Comparison of ENCODE assay signal across 20 mouse cellular contexts in the genomic region with DNA sequence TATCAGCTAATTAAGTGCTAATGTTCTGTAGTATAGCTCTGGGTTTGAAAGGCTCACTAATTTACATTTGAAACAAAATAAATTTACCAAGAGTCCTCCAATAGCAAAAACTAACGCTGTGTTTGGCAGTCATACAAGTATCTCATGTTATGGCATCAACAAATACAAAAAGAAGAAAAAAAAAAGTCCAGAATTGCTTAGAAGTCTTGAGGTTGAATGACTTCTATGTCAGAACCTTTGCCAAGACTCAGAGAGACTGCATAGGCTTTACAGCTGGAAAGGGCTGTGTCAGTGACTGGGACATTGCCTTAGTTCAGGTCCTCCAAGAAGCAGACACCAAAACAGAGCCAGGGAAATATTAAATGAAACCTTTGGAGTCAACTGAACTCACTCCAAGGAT. TPM values are rescaled to one million over a fixed set of nuclear protein-coding genes. Genes with fewer than 3 reads are reported as not detected.
"Had no signal": no experiment of that assay in that cellular context is flagged by ENCODE, and none has a peak within 500 bp of the region (broad histone marks: within the 10 kb centered on the region; RNA-seq: fewer than 3 reads in every experiment).

No protein-coding gene starts in this region.

- H3K36me3 ChIP-seq: limb, embryonic 15.5 days; liver, embryonic 12.5 days; midbrain, embryonic 13.5 days; midbrain, embryonic 15.5 days; neural tube, embryonic 13.5 days; neural tube, embryonic 15.5 days had no signal

- H3K27ac ChIP-seq: limb, embryonic 15.5 days; liver, embryonic 12.5 days; liver, embryonic 14.5 days; midbrain, embryonic 13.5 days; midbrain, embryonic 15.5 days; neural tube, embryonic 13.5 days; neural tube, embryonic 15.5 days had no signal

- H3K9me3 ChIP-seq: limb, embryonic 15.5 days; liver, embryonic 12.5 days; midbrain, embryonic 13.5 days; midbrain, embryonic 15.5 days; neural tube, embryonic 13.5 days; neural tube, embryonic 15.5 days had no signal

- H3K4me2 ChIP-seq: limb, embryonic 15.5 days; liver, embryonic 12.5 days; midbrain, embryonic 11.5 days; midbrain, embryonic 13.5 days; midbrain, embryonic 15.5 days; neural tube, embryonic 13.5 days; neural tube, embryonic 15.5 days had no signal

- DNase-seq: lung, adult 2 months; lung, postnatal 4 days; retina, postnatal 1 day; right cerebral cortex, adult 18-20 months; right cerebral cortex, postnatal 25 days; right cerebral cortex, postnatal 4 days; spleen, adult 18-20 months; thymus, adult 18-20 months; thymus, postnatal 14 days; thymus, postnatal 36 days had no signal

- H3K4me3 ChIP-seq: limb, embryonic 15.5 days; liver, embryonic 12.5 days; midbrain, embryonic 13.5 days; midbrain, embryonic 15.5 days; myocyte; neural tube, embryonic 13.5 days; neural tube, embryonic 15.5 days had no signal

- ATAC-seq: liver, embryonic 12.5 days; midbrain, embryonic 13.5 days; midbrain, embryonic 15.5 days had no signal

- H3K27me3 ChIP-seq: limb, embryonic 15.5 days; liver, embryonic 12.5 days; midbrain, embryonic 13.5 days; midbrain, embryonic 15.5 days; neural tube, embryonic 13.5 days; neural tube, embryonic 15.5 days had no signal

- H3K9ac ChIP-seq: limb, embryonic 15.5 days; liver, embryonic 12.5 days; liver, embryonic 14.5 days; midbrain, embryonic 13.5 days; midbrain, embryonic 15.5 days; neural tube, embryonic 13.5 days; neural tube, embryonic 15.5 days had no signal

RNA-seq across cellular contexts. Expression of gene Lrp4, which starts 17.4 kb away (rescaled TPM):
- total RNA-seq: megakaryocyte-erythroid progenitor cell, adult 5-6 weeks had no signal
